Mouse (Mus musculus): ENCODE results near the gene Pnpla2. TPM values are rescaled to one million over a fixed set of nuclear protein-coding genes. Genes with fewer than 3 reads are reported as not detected.

Gene Pnpla2
- polyA plus RNA-seq, 1 experiment from 2014 or later, result 20.5 TPM

DNA sequence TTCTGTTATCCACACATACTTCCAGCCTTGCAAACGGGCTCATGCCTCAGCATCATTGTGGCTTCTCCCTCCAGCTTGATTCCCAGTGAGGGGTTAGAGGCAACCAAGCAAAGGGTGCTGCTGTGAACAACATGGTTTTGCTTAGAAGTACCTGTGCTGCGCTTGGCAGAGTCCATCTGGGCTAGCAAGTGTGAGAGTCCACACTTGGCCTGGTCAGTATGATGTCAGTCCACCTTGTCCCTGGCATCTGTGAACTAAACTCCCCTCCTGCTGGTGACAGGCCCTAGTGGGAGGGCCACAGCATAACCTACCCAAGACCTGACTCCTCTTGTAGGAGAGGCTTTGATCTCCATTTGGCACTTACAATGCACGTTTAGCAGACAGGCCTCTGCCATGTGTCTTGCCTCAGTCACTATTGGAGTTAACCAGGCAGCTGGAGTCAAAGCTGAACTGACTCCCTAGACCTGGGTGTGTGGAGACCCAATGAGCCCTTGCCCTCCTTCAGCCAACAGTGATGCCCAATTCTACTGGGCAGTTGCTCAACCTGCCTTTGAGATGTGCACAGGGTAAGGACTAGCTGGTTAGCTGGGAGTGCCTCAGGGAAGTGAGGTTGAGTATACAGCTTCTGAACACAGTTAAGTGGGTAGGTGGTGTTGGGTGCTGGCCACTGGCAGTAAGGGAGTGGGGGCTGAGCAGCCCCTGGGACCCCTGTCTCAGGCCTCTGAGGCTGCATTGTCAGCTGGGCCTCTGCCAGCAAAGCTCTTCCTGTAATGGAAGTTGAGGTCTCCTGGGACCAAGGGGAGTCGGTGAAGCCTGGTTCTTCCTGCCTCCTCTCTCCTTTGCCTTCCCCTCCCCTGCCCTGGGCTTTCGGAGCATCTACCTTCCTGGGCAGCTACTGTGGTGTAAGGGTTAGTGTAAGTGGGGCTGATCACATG is 29.5 kb downstream of the Pnpla2 start:
- no peak overlapping the region for H3K9ac ChIP-seq (replicated peaks; ENCODE audit: low read depth, low read length)
- no peak overlapping the region for H3K4me3 ChIP-seq (replicated peaks; ENCODE audit: low read length)
- H3K27me3 ChIP-seq (replicated peaks; ENCODE audit: control insufficient read depth, insufficient read depth, low read length), result peaks cover 3% of the 10 kb centered on the region; the same call in 1 of the 2 replicates
- H3K36me3 ChIP-seq (ENCODE audit: control insufficient read depth, insufficient read depth), result no peaks in the 10 kb centered on the region
- no peak overlapping the region for H3K4me2 ChIP-seq (ENCODE audit: low read length)
- no peak overlapping the region for H3K27ac ChIP-seq (ENCODE audit: low read length)
- peaks cover 25% of the 10 kb centered on the region for H3K4me1 ChIP-seq (replicated peaks; ENCODE audit: control insufficient read depth, insufficient read depth, low read length)
- 76% methylated on average over 5 of the region's 5 CpGs for WGBS
- ATAC-seq, result no peak
- no peaks in the 10 kb centered on the region for H3K9me3 ChIP-seq (ENCODE audit: control insufficient read depth, low read length)

DNA sequence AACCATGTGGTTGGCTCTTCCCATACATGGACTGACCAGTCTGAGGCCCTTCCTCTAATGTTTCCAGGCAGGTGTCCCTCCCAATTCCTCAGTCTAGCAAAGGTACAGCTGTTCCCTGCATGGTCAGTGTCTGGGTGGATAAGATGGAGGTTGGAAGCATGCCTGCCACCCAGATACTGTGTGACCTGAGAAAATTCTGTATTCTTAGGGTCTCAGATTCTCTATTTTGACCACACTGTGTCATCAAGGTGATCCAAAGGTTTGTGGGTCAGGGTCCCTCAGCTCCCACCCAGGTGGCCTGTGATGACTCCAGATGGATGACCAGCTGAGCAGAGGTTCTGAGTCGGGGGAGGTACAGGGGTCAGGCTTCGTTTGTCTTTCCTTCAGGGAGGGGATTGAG is 30.2 kb downstream of the Pnpla2 start:
- Histone ChIP-seq H3K4me1 (replicated peaks; ENCODE audit: control insufficient read depth, insufficient read depth, low read length) (peaks cover 25% of the 10 kb centered on the region), H3K36me3 (ENCODE audit: control insufficient read depth, insufficient read depth) (no peaks in the 10 kb centered on the region), H3K27ac (ENCODE audit: low read length) (no peak overlapping the region), H3K4me2 (ENCODE audit: low read length) (no peak overlapping the region), H3K9me3 (ENCODE audit: control insufficient read depth, low read length) (no peaks in the 10 kb centered on the region), H3K9ac (replicated peaks; ENCODE audit: low read depth, low read length) (no peak overlapping the region), H3K4me3 (replicated peaks; ENCODE audit: low read length) (no peak overlapping the region), H3K27me3 (replicated peaks; ENCODE audit: control insufficient read depth, insufficient read depth, low read length) (peaks cover 3% of the 10 kb centered on the region; the same call in 1 of the 2 replicates)
- no peak for ATAC-seq
- 70% methylated on average over 2 of the region's 2 CpGs for WGBS

- 59% methylated on average over 2 of the region's 2 CpGs for WGBS
- no peak overlapping the region for H3K27ac ChIP-seq (ENCODE audit: low read length)
- H3K9ac ChIP-seq (replicated peaks; ENCODE audit: low read depth, low read length), result no peak overlapping the region
- no peaks in the 10 kb centered on the region for H3K36me3 ChIP-seq (ENCODE audit: control insufficient read depth, insufficient read depth)
- H3K4me1 ChIP-seq (replicated peaks; ENCODE audit: control insufficient read depth, insufficient read depth, low read length), result peaks cover 25% of the 10 kb centered on the region
- H3K4me3 ChIP-seq (replicated peaks; ENCODE audit: low read length), result no peak overlapping the region
- H3K9me3 ChIP-seq (ENCODE audit: control insufficient read depth, low read length), result no peaks in the 10 kb centered on the region
- H3K4me2 ChIP-seq (ENCODE audit: low read length), result no peak overlapping the region
- peaks cover 3% of the 10 kb centered on the region; the same call in 1 of the 2 replicates for H3K27me3 ChIP-seq (replicated peaks; ENCODE audit: control insufficient read depth, insufficient read depth, low read length)
- no peak for ATAC-seq
Measured at GRCm38 (mm10) chr7:141485606-141486005, 30.6 kb downstream of the Pnpla2 start.

DNA sequence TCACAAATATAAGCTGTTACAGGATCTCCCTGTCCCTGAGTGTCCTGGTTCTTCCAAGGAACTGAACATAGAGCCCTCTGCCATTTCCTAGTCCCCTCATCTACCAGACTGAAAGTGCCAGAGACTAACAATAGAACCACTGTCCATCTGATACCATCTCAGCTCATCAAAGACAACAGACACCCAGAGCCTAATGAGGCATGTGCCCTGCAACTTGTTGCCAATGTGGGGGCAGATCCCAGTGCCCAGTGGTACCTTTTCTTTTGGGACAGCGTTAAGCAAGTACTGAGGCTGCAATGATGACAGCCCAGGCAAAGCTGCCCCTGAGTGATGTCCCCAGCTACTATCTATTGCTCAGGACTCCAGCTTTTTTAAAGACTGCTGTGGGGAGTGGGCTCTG is 31.2 kb downstream of the Pnpla2 start:
- no peak overlapping the region for H3K9ac ChIP-seq (replicated peaks; ENCODE audit: low read depth, low read length)
- 92% methylated on average over 1 of the region's 1 CpGs for WGBS
- ATAC-seq, result no peak

DNA sequence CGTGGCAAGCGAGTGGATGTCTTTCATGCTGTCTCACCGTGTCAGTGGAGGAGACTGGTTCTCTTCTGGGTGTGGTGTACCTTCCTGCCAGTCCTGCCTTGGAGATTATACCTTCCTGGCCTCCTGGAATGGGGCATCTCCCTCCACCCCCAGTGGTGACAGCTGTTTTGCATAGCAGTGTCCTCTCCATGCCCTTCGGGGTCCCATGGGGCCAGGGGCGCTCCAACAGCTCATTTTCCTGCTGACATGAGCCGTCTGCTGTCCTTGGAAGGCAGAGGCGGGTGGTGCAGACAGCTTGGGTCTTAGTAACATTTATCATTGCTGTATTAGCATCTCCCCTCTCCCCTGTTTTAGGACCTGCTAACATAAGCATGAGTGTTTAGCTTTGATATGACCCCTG is 32.1 kb downstream of the Pnpla2 start:
- no peak overlapping the region for H3K4me2 ChIP-seq (ENCODE audit: low read length)
- no peak overlapping the region for H3K27ac ChIP-seq (ENCODE audit: low read length)
- H3K9me3 ChIP-seq (ENCODE audit: control insufficient read depth, low read length), result no peaks in the 10 kb centered on the region
- H3K36me3 ChIP-seq (ENCODE audit: control insufficient read depth, insufficient read depth), result no peaks in the 10 kb centered on the region
- 92% methylated on average over 7 of the region's 7 CpGs for WGBS
- peaks cover 14% of the 10 kb centered on the region for H3K4me1 ChIP-seq (replicated peaks; ENCODE audit: control insufficient read depth, insufficient read depth, low read length)
- ATAC-seq, result no peak
- peaks cover 3% of the 10 kb centered on the region; the same call in 1 of the 2 replicates for H3K27me3 ChIP-seq (replicated peaks; ENCODE audit: control insufficient read depth, insufficient read depth, low read length)
- H3K4me3 ChIP-seq (replicated peaks; ENCODE audit: low read length), result no peak overlapping the region
- no peak overlapping the region for H3K9ac ChIP-seq (replicated peaks; ENCODE audit: low read depth, low read length)

More for the DNA sequence above, 31.2 kb downstream of the Pnpla2 start:
- Histone ChIP-seq H3K9me3 (ENCODE audit: control insufficient read depth, low read length) (no peaks in the 10 kb centered on the region), H3K27ac (ENCODE audit: low read length) (no peak overlapping the region), H3K4me1 (replicated peaks; ENCODE audit: control insufficient read depth, insufficient read depth, low read length) (peaks cover 20% of the 10 kb centered on the region), H3K4me3 (replicated peaks; ENCODE audit: low read length) (no peak overlapping the region), H3K36me3 (ENCODE audit: control insufficient read depth, insufficient read depth) (no peaks in the 10 kb centered on the region), H3K4me2 (ENCODE audit: low read length) (no peak overlapping the region), H3K27me3 (replicated peaks; ENCODE audit: control insufficient read depth, insufficient read depth, low read length) (peaks cover 3% of the 10 kb centered on the region; the same call in 1 of the 2 replicates)

DNA sequence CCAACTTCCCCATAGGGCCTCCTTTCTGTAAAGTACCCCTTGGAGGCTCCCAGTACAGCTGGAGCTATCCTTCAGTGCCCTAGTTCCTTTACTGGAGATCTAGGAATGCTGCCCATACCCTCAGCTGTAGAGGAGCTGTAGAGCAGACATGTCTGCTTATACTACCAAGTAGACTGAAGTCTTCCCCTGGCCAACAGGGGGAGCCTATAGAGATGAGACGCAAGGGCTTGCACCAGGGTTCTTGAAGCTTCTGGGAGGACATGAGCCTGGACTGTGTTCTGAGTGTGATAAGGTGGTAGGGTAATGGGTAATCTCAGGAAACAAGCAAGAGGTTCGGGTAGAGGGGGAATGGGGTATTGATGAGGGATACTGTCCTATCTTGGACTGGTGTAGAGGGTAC is 36.2 kb downstream of the Pnpla2 start:
- WGBS, result 82% methylated on average over 2 of the region's 2 CpGs
- no peak for ATAC-seq
- no peaks in the 10 kb centered on the region for H3K36me3 ChIP-seq (ENCODE audit: control insufficient read depth, insufficient read depth)
- H3K9ac ChIP-seq (replicated peaks; ENCODE audit: low read depth, low read length), result no peak overlapping the region
- no peaks in the 10 kb centered on the region for H3K9me3 ChIP-seq (ENCODE audit: control insufficient read depth, low read length)
- no peak overlapping the region for H3K27ac ChIP-seq (ENCODE audit: low read length)
- no peaks in the 10 kb centered on the region for H3K4me1 ChIP-seq (replicated peaks; ENCODE audit: control insufficient read depth, insufficient read depth, low read length)
- no peaks in the 10 kb centered on the region for H3K27me3 ChIP-seq (replicated peaks; ENCODE audit: control insufficient read depth, insufficient read depth, low read length)
- no peak overlapping the region for H3K4me2 ChIP-seq (ENCODE audit: low read length)
- no peak overlapping the region for H3K4me3 ChIP-seq (replicated peaks; ENCODE audit: low read length)

DNA sequence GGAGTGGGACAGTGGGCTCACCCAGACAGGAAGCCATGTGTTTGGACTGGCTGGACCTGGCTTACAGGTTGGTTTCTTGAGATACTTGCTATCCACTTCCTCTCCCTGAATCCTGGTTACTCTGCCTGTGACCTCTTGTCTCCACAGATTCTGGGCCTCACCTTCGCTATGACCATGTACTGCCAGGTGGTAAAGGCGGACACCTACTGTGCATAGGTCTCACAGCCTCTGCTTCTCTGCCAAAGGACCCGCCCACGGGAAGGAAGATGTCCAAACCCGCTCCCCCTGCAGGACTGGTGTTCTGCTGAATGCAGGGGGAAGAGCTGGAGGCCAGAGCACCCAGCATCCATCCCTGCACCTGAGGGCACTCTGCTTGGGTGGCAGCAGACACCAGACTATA is 37.7 kb downstream of the Pnpla2 start:
- WGBS, result 92% methylated on average over 5 of the region's 5 CpGs
- no peak for ATAC-seq
- no peaks in the 10 kb centered on the region for H3K27me3 ChIP-seq (replicated peaks; ENCODE audit: control insufficient read depth, insufficient read depth, low read length)
- H3K4me1 ChIP-seq (replicated peaks; ENCODE audit: control insufficient read depth, insufficient read depth, low read length), result no peaks in the 10 kb centered on the region
- H3K9ac ChIP-seq (replicated peaks; ENCODE audit: low read depth, low read length), result no peak overlapping the region
- H3K36me3 ChIP-seq (ENCODE audit: control insufficient read depth, insufficient read depth), result no peaks in the 10 kb centered on the region
- no peak overlapping the region for H3K4me2 ChIP-seq (ENCODE audit: low read length)
- no peak overlapping the region for H3K4me3 ChIP-seq (replicated peaks; ENCODE audit: low read length)
- H3K27ac ChIP-seq (ENCODE audit: low read length), result no peak overlapping the region
- no peaks in the 10 kb centered on the region for H3K9me3 ChIP-seq (ENCODE audit: control insufficient read depth, low read length)

- 92% methylated on average over 1 of the region's 1 CpGs for whole genome bisulfite sequencing
- Histone ChIP-seq H3K36me3 (ENCODE audit: control insufficient read depth, insufficient read depth) (no peaks in the 10 kb centered on the region), H3K4me2 (ENCODE audit: low read length) (no peak overlapping the region), H3K4me3 (replicated peaks; ENCODE audit: low read length) (no peak overlapping the region), H3K27me3 (replicated peaks; ENCODE audit: control insufficient read depth, insufficient read depth, low read length) (no peaks in the 10 kb centered on the region), H3K9ac (replicated peaks; ENCODE audit: low read depth, low read length) (no peak overlapping the region), H3K9me3 (ENCODE audit: control insufficient read depth, low read length) (no peaks in the 10 kb centered on the region), H3K4me1 (replicated peaks; ENCODE audit: control insufficient read depth, insufficient read depth, low read length) (no peaks in the 10 kb centered on the region), H3K27ac (ENCODE audit: low read length) (no peak overlapping the region)
- no peak for ATAC-seq
Measured at GRCm38 (mm10) chr7:141493729-141494128, 38.7 kb downstream of the Pnpla2 start.

DNA sequence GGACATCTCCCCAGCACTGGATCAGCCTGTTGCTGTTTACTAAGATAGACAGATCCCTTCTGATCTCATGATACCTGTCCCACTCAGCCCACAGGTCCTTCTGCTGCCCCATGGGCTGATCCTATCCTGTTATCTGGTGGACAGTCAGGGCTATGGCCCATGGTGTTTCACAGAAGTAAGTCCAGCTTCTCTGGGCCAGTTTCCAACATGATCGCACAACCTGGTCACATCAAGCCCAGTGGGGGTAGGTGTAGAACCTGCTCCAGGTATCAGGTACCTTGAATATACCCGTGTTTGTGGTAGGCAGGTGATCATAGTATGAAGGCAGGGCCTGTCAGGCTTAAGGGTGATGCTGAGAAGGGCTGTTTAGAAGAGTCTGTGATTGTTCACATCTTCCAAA is 40.4 kb downstream of the Pnpla2 start:
- Histone ChIP-seq H3K4me1 (replicated peaks; ENCODE audit: control insufficient read depth, insufficient read depth, low read length) (no peaks in the 10 kb centered on the region), H3K4me3 (replicated peaks; ENCODE audit: low read length) (no peak overlapping the region), H3K27me3 (replicated peaks; ENCODE audit: control insufficient read depth, insufficient read depth, low read length) (no peaks in the 10 kb centered on the region), H3K9ac (replicated peaks; ENCODE audit: low read depth, low read length) (no peak overlapping the region), H3K4me2 (ENCODE audit: low read length) (no peak overlapping the region), H3K36me3 (ENCODE audit: control insufficient read depth, insufficient read depth) (peaks cover 2% of the 10 kb centered on the region; the same call in 1 of the 2 replicates), H3K9me3 (ENCODE audit: control insufficient read depth, low read length) (no peaks in the 10 kb centered on the region), H3K27ac (ENCODE audit: low read length) (no peak overlapping the region)
- ATAC-seq, result no peak
- WGBS, result 94% methylated on average over 2 of the region's 2 CpGs
